Mouse (Mus musculus): ENCODE data around the gene Pfkfb1.

DNA sequence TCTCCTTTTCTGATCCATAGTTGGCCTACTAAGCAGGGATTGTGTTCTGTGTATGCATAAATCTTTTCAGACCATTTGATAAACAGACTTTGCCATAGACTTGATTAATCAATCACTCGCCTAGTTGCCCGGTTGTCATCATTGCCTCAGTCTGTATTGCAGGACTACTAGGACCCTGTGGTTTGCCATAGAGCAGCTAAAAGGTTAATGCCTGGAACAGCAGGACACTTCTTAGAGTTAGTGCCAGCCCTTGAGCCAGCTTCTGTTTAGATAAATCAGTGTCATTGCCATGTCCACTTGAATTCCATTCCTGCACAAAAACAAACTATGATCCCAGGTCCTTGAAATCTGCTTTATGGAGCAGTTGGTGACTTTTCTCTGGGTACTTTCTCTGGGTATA is 10.9 kb downstream of the Pfkfb1 start:
- TF ChIP-seq POLR2A (IDR thresholded peaks at IDR 0.05; ENCODE audit: borderline replicate concordance, extremely low read depth, low read depth, low read length) (no peak), CTCF (IDR thresholded peaks at IDR 0.05; ENCODE audit: insufficient read depth, low read length) (no peak)
